Mouse (Mus musculus) heart, adult 2 months (tissue): ENCODE measurements at regions not wholly inside any gene's neighbourhood (a gene's known extent, or its start where the extent isn't known, plus 50 kb on each side); places are given as distances from the start of the nearest gene placed in this dataset.

ENCODE experiments used
- DNase-seq, 2 experiments: peaks; one replicate each; pipeline ENCODE4 v3.0.0; 2021
- H3K27ac ChIP-seq: fragments of 200-600 bp; 2 replicates; pipeline ENCODE4 v1.8.1; 2022
- H3K27me3 ChIP-seq: fragments of 200-500 bp; 2 replicates; pipeline ENCODE4 v1.6.1; 2012; ENCODE audit warnings: mild to moderate bottlenecking, low read length, inconsistent platforms, mixed read lengths; ENCODE audit not compliant: control insufficient read depth, insufficient read depth
- H3K36me3 ChIP-seq: fragments of 200-500 bp; 2 replicates; pipeline ENCODE4 v1.6.1; 2012; ENCODE audit warnings: low read length, inconsistent platforms; ENCODE audit not compliant: control insufficient read depth, insufficient read depth
- H3K4me1 ChIP-seq: fragments of 200-500 bp; 2 replicates; pipeline ENCODE4 v1.6.1; 2011; ENCODE audit warnings: low read length; ENCODE audit not compliant: control insufficient read depth, insufficient read depth
- H3K4me3 ChIP-seq: fragments of 200-600 bp; 2 replicates; pipeline ENCODE4 v1.8.1; 2022
- H3K79me2 ChIP-seq: fragments of 200-500 bp; replicated peaks from 2 replicates; pipeline ENCODE4 v1.6.1; 2012; ENCODE audit warnings: mild to moderate bottlenecking, inconsistent platforms, low read length, moderate library complexity, mixed read lengths; ENCODE audit not compliant: control insufficient read depth, insufficient read depth
- H3K9ac ChIP-seq: fragments of 200-500 bp; 2 replicates; pipeline ENCODE4 v1.6.1; 2012; ENCODE audit warnings: low read depth, mild to moderate bottlenecking, control low read depth, inconsistent platforms, low read length, mixed read lengths
- CTCF ChIP-seq: fragments of 200-600 bp; IDR thresholded peaks from 2 replicates; pipeline ENCODE4 v1.8.1; 2022; ENCODE audit warnings: antibody characterized with exemption, mild to moderate bottlenecking, moderate library complexity
- EP300 ChIP-seq: fragments of 200-500 bp; IDR thresholded peaks from 2 replicates; pipeline ENCODE4 v1.6.1; 2011; ENCODE audit warnings: low read depth, low read length, control low read depth; ENCODE audit not compliant: insufficient read depth
- POLR2A ChIP-seq: fragments of 200-500 bp; IDR thresholded peaks from 2 replicates; pipeline ENCODE4 v1.6.1; 2011; ENCODE audit warnings: mild to moderate bottlenecking, low read depth, low read length, control low read depth; ENCODE audit not compliant: insufficient read depth
- WGBS: fragments of 180-500 bp; shearing (Covaris S2); methylation state at CpG from one replicate; pipeline ENCODE4 v1.1.7; 2018; 5-methylcytosine and 5-hydroxymethylcytosine counted together
- intact Hi-C: fragments of 180-260 bp; cut with DNase I; formaldehyde crosslinking; loops from one replicate; pipeline ENCODE4 v1.15.1; 2025

DNA sequence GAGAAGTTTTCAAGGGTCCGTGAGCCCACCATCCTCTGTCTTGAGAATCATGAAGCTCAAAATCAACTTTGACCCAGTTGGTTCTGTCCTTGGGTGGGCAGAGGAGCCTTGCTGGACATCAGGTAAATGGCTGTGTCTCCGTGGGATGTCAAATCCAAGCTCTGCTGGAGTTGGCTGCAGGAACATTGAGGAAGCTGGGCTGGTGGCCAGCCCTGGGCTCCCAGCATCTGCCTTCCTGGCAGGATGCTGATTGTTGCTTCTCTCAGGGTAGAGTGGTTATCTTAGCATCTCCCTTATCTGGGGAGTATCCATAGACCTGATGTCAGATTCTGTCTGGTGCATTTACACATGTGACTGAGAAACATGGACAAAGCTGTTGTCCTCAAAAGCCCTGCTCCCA, 353.3 kb downstream of the Ajap1 start:
- Histone ChIP-seq H3K4me3 (no peak overlapping the region), H3K4me1 (no peaks in the 10 kb centered on the region), H3K27ac (no peak overlapping the region), H3K79me2 (no peaks in the 10 kb centered on the region), H3K9ac (no peak overlapping the region), H3K27me3 (peaks cover 2% of the 10 kb centered on the region; the same call in 1 of the 2 replicates), H3K36me3 (no peaks in the 10 kb centered on the region)
- intact Hi-C loops: no loop called here
- TF ChIP-seq POLR2A (no peak), EP300 (no peak), CTCF (no peak)
- no peak for DNase-seq
- 76% methylated on average over 2 of the region's 2 CpGs for WGBS

DNA sequence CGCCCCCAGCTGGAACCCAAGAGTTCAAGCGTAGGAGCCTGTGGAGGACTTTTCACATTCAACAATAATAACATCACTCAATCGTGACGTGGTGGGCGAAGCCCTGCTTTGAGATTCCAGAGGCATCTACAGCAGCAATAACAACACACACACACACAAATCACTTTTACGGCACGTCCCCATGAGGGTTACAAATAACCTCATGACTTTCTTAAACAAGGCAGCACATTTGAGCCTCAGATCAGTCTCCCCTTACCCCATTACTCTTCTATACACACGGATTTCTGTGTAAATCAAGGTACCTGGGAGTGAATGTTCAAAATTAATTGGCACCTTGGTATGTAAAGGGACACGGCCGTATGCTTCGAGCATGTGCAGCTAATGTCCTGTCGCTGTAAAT, 354.4 kb downstream of the Ajap1 start:
- H3K4me3 ChIP-seq: no peak overlapping the region
- H3K27me3 ChIP-seq: peaks cover 2% of the 10 kb centered on the region; the same call in 1 of the 2 replicates
- no peaks in the 10 kb centered on the region for H3K36me3 ChIP-seq
- 92% methylated on average over 12 of the region's 12 CpGs for WGBS
- H3K4me1 ChIP-seq: no peaks in the 10 kb centered on the region
- TF ChIP-seq EP300: no peak
- TF ChIP-seq CTCF: no peak
- TF ChIP-seq POLR2A: no peak
- intact Hi-C loops: no loop called here
- no peak for DNase-seq
- H3K27ac ChIP-seq: no peak overlapping the region
- no peak overlapping the region for H3K9ac ChIP-seq
- no peaks in the 10 kb centered on the region for H3K79me2 ChIP-seq

DNA sequence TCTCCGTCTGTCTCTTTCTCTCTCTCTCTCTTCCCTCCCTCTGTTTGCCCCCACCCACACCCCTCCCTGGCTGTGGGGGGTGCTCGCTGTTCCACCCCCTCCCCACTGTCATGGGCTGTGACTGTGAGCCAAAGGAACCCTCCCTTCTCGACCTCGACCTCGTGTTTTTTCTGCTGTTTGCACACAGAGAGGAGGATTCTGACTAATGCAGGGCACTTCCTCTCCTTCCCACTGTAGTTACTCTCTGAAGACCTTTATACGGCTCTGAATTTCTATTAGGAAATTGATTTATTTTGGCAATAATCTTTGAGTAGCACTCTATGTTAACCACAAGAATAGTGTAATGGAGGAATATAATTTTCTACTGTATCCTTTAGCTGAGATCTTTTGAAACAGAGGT, 362.1 kb downstream of the Ajap1 start:
- Histone ChIP-seq H3K79me2 (no peaks in the 10 kb centered on the region), H3K27ac (no peak overlapping the region), H3K4me1 (no peaks in the 10 kb centered on the region), H3K9ac (no peak overlapping the region), H3K4me3 (no peak overlapping the region), H3K36me3 (no peaks in the 10 kb centered on the region), H3K27me3 (no peaks in the 10 kb centered on the region)
- no peak for DNase-seq
- TF ChIP-seq EP300 (no peak), POLR2A (no peak), CTCF (no peak)
- intact Hi-C loops: no loop called here
- 34% methylated on average over 6 of the region's 6 CpGs for WGBS

DNA sequence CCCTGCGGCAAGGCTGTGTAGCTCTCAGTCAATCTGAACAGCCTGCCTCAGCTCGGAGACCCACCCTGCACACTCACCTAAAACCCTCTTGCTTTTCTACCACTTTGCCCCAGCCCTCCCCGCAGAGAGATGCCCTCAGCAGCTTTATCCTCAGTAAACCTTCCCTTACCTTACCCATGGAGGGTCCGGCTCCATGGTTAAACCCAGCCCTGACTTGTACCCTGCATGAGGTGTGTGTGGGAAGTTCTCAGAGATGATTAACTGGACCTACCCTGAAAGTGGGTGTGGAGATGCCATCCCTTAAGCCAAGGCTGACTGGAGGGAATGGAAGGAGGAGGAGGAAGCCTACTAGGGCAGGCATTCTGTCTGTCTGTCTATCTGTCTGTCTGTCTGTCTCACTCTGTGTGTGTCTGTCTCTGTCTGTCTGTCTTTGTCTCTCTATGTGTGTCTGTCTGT, 362.9 kb downstream of the Ajap1 start:
- H3K4me1 ChIP-seq: no peaks in the 10 kb centered on the region
- no peak overlapping the region for H3K9ac ChIP-seq
- no peaks in the 10 kb centered on the region for H3K36me3 ChIP-seq
- H3K4me3 ChIP-seq: no peak overlapping the region
- intact Hi-C loops: no loop called here
- TF ChIP-seq EP300 (no peak), POLR2A (no peak), CTCF (no peak)
- H3K27ac ChIP-seq: no peak overlapping the region
- H3K79me2 ChIP-seq: no peaks in the 10 kb centered on the region
- no peaks in the 10 kb centered on the region for H3K27me3 ChIP-seq
- DNase-seq: no peak
- 69% methylated on average over 4 of the region's 4 CpGs for WGBS

DNA sequence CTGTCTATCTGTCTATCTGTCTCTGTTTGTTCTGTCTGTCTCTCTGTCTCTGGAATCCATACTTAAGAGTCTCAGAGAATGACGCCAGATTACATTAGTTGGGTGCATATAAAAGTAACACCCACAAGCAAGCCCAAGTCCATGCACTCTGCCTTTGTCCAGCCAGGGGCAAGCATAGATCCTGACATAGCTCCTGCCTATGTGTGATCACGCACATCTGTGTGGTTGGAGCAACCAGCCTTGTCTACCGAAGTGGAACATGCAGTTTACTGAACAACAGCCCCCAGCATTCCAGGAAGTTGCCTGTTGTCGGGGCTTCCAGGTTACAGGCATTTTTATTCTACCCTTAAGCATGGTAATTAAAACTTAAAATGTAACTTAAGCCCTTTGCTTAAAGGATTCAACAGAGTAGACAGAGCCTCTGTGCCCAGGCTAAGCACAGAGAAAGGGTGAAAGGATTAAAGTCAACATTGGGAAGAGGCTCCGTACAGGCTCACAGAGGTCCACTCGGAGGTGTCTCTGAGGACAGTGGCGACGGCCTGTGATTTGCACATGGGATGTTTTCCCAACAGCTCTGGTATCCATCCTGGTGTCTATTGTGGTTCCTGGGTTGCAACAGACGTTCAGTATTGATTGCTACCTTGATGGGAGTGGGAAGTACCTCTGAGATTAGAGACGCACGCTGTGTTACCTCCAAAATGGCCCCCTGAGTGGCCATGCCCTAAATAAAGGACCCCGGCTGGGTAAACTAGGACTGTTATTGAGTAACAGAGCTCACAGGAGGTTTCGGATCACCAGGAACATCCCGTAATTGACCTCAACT, 363.6 kb downstream of the Ajap1 start:
- no peak for DNase-seq
- H3K4me1 ChIP-seq: no peaks in the 10 kb centered on the region
- H3K36me3 ChIP-seq: no peaks in the 10 kb centered on the region
- no peaks in the 10 kb centered on the region for H3K27me3 ChIP-seq
- H3K79me2 ChIP-seq: no peaks in the 10 kb centered on the region
- 73% methylated on average over 14 of the region's 14 CpGs for WGBS
- intact Hi-C loops: no loop called here
- H3K27ac ChIP-seq: no peak overlapping the region
- H3K4me3 ChIP-seq: no peak overlapping the region
- no peak overlapping the region for H3K9ac ChIP-seq
- TF ChIP-seq EP300 (no peak), POLR2A (no peak), CTCF (no peak)

DNA sequence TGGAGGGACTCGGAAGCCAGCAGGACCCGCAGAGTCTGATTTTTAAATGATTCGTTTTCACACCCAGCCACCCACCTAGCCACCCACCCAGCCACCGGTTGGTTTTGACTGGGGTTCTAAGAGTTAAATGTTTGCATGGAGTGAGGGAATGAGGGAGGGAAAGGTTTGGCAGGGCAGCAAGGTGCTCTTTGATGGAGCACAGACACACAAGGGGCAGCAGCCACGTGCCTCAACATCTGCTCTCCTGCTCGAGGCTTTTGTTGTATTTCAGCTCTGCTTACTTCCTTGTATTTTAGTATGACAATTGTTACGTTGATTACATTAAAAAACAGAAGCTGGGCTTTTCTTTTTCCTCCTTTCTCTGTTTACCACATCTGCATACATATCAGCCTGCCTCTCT, 367.6 kb downstream of the Ajap1 start:
- no peak overlapping the region for H3K9ac ChIP-seq
- H3K79me2 ChIP-seq: no peaks in the 10 kb centered on the region
- WGBS: 55% methylated on average over 7 of the region's 7 CpGs
- no peak for DNase-seq
- TF ChIP-seq CTCF (no peak), EP300 (no peak), POLR2A (no peak)
- H3K27ac ChIP-seq: no peak overlapping the region
- no peaks in the 10 kb centered on the region for H3K36me3 ChIP-seq
- H3K27me3 ChIP-seq: no peaks in the 10 kb centered on the region
- H3K4me3 ChIP-seq: no peak overlapping the region
- intact Hi-C loops: no loop called here
- H3K4me1 ChIP-seq: no peaks in the 10 kb centered on the region
